Mouse (Mus musculus) midbrain, embryonic 11.5 days (tissue): ENCODE measurements around the gene Dedd2. TPM values are rescaled to one million over a fixed set of nuclear protein-coding genes. Genes with fewer than 3 reads are reported as not detected.
A peak's percentile ranks its signal among the peaks of the same experiment; 100 is the strongest.

ENCODE experiments used
- ATAC-seq: fragments of 200-750 bp; cut with Nextera tagmentation; 2 replicates; pipeline ENCODE4 v1.8.0; 2017; ENCODE audit warnings: moderate TSS enrichment, moderate library complexity; ENCODE audit not compliant: low FRiP score
- DNase-seq: peaks from one replicate; pipeline ENCODE4 v3.0.0; 2015; ENCODE audit warnings: low spot score; ENCODE audit errors: missing footprints
- H3K27ac ChIP-seq: fragments of 300-500 bp; sonication (generic); 2 replicates; pipeline ENCODE4 v1.5.1; 2014; ENCODE audit warnings: low read depth, low read length
- H3K27me3 ChIP-seq: fragments of 300-500 bp; sonication (generic); 2 replicates; pipeline ENCODE4 v1.6.1; 2014; ENCODE audit warnings: mild to moderate bottlenecking, low read length, moderate library complexity, mixed read lengths; ENCODE audit not compliant: control insufficient read depth, insufficient read depth
- H3K36me3 ChIP-seq: fragments of 300-500 bp; sonication (generic); 2 replicates; pipeline ENCODE4 v1.6.1; 2014; ENCODE audit warnings: mild to moderate bottlenecking, low read length, moderate library complexity, mixed read lengths; ENCODE audit not compliant: control insufficient read depth, insufficient read depth
- H3K4me1 ChIP-seq: fragments of 300-500 bp; sonication (generic); 2 replicates; pipeline ENCODE4 v1.6.1; 2014; ENCODE audit warnings: low read length; ENCODE audit not compliant: control insufficient read depth, insufficient read depth
- H3K4me2 ChIP-seq: fragments of 300-500 bp; sonication (generic); 2 replicates; pipeline ENCODE4 v1.6.1; 2014; ENCODE audit warnings: mild to moderate bottlenecking, moderate library complexity
- H3K4me3 ChIP-seq: fragments of 300-500 bp; sonication (generic); 2 replicates; pipeline ENCODE4 v1.5.1; 2014; ENCODE audit warnings: low read depth, low read length
- H3K9ac ChIP-seq: fragments of 300-500 bp; sonication (generic); 2 replicates; pipeline ENCODE4 v1.6.1; 2014; ENCODE audit warnings: low read length
- H3K9me3 ChIP-seq: fragments of 300-500 bp; sonication (generic); 2 replicates; pipeline ENCODE4 v1.6.1; 2016; ENCODE audit warnings: low read length; ENCODE audit not compliant: control insufficient read depth
- WGBS: fragments of 180-500 bp; shearing (Covaris S2); extraction: QIAGEN DNeasy Blood & Tissue Kit; methylation state at CpG from one replicate; pipeline ENCODE4 v1.1.7; 2014; 5-methylcytosine and 5-hydroxymethylcytosine counted together
- polyA plus RNA-seq: library from polyadenylated mRNA; unstranded; fragments of >200 nt; fragmentation: Nextera tagmentation; extraction: Ambion mirVana; gene quantifications from 2 replicates; pipeline ENCODE4 v1.2.1, GENCODE M21; 2014

Dedd2 gene
- polyA plus RNA-seq, 1 experiment from 2014 or later: 7.7 TPM

DNA sequence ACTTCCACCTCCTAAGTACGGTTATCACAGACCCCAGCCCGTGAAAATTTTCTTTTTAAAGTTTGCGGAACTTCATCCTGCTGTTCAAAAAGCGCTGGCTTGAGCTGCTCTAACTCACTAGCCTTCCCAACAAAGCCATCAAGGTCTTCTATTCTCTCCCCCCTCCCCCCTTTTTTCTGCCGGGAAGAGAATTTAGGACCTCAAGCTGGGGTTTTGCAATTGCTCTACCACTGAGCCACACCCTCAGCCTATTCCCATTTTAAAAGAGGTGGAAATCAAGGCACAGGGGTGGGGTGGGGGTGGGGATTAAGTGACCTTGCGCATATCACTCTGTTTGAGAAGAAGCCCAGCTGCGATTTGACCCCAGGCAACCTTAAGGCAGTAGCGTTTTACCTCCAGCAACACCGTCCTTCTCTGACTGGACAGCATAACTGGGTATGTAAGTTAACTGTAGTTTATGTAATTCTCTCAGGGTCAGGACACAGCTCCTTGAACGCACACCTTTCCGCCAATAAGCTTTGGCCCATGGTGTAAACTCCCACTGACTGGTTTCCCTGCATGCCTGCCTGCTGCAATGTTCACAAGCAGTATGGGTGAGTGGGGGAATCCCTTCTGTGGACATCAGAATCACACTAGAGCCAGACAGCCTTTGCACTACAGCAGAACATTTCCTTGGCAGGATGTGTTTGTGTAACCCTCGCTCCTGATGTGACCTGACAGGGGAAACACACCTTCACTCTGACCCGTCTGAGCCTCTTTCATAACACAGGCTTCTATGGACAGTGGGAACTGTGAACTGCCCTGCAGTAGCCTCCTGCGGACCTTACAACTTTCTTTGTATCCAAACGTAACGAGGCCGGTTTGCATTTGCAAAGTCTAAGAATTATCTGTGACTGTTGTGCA is 43.8 kb upstream of the Dedd2 start:
- Histone ChIP-seq H3K4me3 (no peak overlapping the region), H3K27ac (no peak overlapping the region)
- ATAC-seq: no peak

DNA sequence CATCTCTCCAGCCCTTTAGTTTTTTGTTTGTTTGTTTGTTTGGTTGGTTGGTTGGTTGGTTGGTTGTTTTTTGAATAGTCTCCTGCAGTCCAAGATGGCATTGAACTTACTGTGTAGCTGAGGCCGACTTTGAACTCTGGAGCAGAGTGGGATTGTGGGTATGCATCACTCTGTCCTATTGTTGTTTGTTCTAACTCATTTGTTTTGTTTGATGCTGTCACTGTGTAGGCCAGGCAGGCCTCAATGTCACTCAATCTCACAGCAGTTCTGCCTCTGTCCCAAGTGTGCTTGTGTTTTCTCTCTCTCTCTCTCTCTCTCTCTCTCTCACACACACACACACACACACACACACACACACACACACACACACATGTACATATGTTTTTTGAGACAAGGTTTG is 41.5 kb upstream of the Dedd2 start:
- Histone ChIP-seq H3K4me3 (no peak overlapping the region), H3K9ac (no peak overlapping the region), H3K4me2 (no peak overlapping the region), H3K9me3 (no peaks in the 10 kb centered on the region), H3K4me1 (peaks cover 5% of the 10 kb centered on the region), H3K27ac (no peak overlapping the region), H3K36me3 (no peaks in the 10 kb centered on the region), H3K27me3 (no peaks in the 10 kb centered on the region)
- WGBS: 75% methylated on average over 1 of the region's 1 CpGs
- DNase-seq: no peak
- ATAC-seq: no peak

More for the DNA sequence above, 43.8 kb upstream of the Dedd2 start:
- WGBS: 24% methylated on average over 17 of the region's 17 CpGs
- no peak for DNase-seq
- no peaks in the 10 kb centered on the region for H3K36me3 ChIP-seq
- peaks cover 12% of the 10 kb centered on the region for H3K4me1 ChIP-seq
- no peak overlapping the region for H3K9ac ChIP-seq
- H3K9me3 ChIP-seq: no peaks in the 10 kb centered on the region
- H3K4me2 ChIP-seq: no peak overlapping the region
- no peaks in the 10 kb centered on the region for H3K27me3 ChIP-seq

DNA sequence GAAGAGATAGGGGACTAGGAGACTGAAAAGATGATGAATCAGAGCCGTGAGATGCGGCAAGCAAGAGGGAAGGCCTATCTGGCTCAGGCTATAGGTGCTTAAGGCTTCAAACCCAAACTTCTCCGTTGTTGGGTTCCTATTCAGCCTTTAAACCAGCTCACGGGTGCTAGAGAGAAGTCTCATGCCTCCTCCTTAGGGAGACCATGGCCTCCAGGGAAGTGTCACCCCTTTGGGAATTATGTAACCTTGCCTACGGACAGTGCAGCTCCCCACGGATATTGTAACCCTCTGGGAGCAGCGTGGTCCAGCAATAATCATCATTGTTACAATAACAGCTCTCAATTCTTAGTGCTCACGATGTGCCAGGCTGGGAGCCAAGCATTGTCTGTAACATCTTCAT is 31.4 kb upstream of the Dedd2 start:
- H3K4me3 ChIP-seq: peak overlapping the region; percentile 92
- H3K4me1 ChIP-seq: peaks cover 31% of the 10 kb centered on the region
- H3K9ac ChIP-seq: peak overlapping the region; percentile 87
- 19% methylated on average over 8 of the region's 8 CpGs for WGBS
- ATAC-seq (no peak), DNase-seq (peak; percentile 94)
- peak overlapping the region; percentile 88 for H3K27ac ChIP-seq
- peak overlapping the region; percentile 74 for H3K4me2 ChIP-seq
- no peaks in the 10 kb centered on the region for H3K9me3 ChIP-seq
- no peaks in the 10 kb centered on the region for H3K36me3 ChIP-seq
- H3K27me3 ChIP-seq: no peaks in the 10 kb centered on the region

DNA sequence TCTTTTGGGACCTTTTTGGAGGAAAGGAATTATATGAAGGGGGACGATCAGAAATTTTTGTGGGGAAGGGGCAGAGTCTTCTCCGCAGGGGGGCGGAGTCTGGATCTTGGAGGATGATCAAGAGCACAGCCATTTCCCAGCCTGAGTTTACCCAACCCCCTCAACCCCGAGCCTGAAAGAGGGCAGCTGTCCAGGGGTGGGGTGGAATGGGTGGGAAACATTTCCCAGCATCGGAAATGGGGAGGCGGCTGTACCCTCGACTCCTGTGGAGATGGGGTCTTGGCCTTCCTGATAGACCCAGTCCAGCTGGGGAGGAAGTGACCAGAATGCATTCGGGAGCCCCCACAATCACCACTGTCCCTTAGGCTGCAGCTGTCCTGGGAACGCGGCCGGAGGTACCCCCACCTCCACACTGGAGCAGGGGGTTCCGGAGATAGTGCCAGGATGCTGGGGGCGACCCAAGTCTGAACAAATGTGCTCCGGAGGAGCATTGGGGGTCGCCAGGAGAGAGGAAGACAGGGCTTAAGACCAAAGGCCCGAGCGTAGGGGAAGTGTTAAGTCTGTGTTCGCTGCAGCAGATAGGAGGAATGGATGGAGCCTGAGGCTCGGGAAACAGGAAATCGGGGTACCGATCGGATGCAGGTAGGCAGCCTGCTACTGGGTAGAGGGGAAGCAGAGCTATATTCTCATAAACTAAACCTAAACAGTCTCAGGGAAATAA is 30.8 kb upstream of the Dedd2 start:
- H3K4me3 ChIP-seq: peak overlapping the region; percentile 92
- ATAC-seq (peak; percentile 33; the same call in 1 of the 2 replicates), DNase-seq (peak; percentile 93)
- no peaks in the 10 kb centered on the region for H3K27me3 ChIP-seq
- H3K36me3 ChIP-seq: no peaks in the 10 kb centered on the region
- H3K27ac ChIP-seq: peak overlapping the region; percentile 88
- no peaks in the 10 kb centered on the region for H3K9me3 ChIP-seq
- peak overlapping the region; percentile 87 for H3K9ac ChIP-seq
- WGBS: 2% methylated on average over 22 of the region's 22 CpGs
- H3K4me2 ChIP-seq: peak overlapping the region; percentile 74
- peaks cover 35% of the 10 kb centered on the region for H3K4me1 ChIP-seq

DNA sequence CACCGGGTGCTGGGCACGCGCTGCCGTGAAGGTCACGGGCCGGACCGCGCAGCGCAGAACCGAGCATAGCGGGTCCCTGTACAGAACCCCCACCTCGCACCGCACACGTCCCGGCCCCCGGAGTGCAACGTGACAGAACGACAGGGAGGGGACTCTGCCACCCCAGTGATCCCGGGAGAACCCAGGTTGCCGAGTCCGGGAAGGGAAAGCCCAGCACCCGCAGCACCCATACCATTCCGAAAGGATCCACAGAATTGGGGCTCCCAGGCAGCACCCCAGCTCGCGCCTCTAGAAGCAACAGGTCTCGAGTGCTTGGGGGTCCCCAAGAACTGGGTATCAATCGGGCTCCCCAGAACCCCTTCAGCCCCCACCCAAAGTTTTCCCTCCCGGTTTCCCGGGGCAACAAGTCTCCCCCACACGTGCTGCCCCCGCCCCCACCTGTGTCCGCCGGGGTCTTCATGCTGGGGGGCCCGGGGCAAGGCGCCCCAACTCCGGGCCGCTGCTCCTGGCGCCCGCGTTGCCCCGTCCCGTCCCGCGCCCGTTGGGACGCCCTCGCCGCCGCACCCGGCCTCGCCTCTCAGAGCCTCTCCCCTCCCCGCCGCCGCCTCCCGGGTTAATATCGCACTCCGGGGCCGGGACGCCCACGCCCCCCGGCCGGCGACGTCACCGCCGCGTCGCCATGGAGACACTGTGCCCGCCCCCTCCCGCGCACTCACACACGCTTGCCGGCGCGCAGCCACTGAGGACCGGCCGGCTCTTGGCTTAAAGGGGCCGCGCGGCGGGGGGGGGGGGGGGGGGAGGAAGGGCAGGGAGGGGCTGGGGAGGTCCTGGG is 29.9 kb upstream of the Dedd2 start, which contains the start of gene Erf:
Gene Erf (minus strand): TSS at position 621 of the 832 bp plus-strand sequence.
- no peaks in the 10 kb centered on the region for H3K9me3 ChIP-seq
- no peaks in the 10 kb centered on the region for H3K27me3 ChIP-seq
- H3K36me3 ChIP-seq: peaks cover under 1% of the 10 kb centered on the region; the same call in 1 of the 2 replicates
- peak within 1 kb of the TSS; percentile 88 for H3K27ac ChIP-seq
- peak within 1 kb of the TSS; percentile 92 for H3K4me3 ChIP-seq
- H3K9ac ChIP-seq: peak within 1 kb of the TSS; percentile 87
- 2% methylated on average over 65 of the region's 81 CpGs for WGBS
- ATAC-seq (peak; percentile 82), DNase-seq (peak; percentile 100)
- H3K4me1 ChIP-seq: peaks cover 35% of the 10 kb centered on the region
- peak within 1 kb of the TSS; percentile 74 for H3K4me2 ChIP-seq

DNA sequence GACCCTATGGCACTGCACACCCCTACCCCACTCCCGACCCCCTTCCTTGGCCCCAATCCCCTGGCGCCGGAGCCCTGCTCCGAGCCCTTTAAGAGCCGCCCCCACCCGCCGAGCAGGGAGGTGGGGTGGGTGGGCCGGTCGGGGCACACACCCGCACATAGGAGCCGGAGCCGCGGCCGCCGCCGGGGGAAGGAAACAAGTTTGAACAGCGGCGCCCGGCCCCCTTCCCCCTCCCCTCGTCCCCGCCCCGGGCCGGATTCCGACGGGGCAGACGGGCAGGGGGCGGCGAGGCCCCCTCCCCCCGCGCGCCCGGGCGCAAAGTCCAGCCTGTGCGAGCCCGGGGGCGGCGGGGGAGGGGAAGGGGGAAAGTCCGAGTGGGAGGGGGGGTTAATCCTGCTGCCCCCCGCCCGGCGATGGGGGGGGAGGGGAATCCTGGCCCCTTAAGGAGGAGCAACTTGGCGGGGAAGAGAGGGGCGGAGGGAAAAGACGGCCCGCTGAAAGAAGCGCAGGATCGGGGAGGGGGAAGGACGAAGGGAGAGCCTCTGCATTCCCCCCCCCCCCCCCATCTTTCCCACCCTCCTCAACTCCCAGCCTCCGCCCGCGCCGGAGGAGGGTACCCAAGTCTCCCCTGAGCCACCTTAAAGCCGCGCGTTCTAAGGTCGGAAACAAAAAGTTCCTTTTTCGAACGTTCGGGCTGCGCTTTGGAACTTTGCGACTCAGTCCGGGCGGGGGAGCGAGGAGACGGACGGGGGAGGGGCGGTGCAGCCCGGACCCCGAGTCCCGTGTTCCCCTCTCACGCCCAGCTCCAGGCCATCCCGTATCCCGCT is 29.1 kb upstream of the Dedd2 start:
- Histone ChIP-seq H3K4me2 (peak overlapping the region; percentile 74), H3K4me1 (peaks cover 35% of the 10 kb centered on the region), H3K9ac (peak overlapping the region; percentile 87), H3K4me3 (peak overlapping the region; percentile 92), H3K9me3 (no peaks in the 10 kb centered on the region), H3K27me3 (no peaks in the 10 kb centered on the region), H3K36me3 (peaks cover 9% of the 10 kb centered on the region; the same call in 1 of the 2 replicates), H3K27ac (peak overlapping the region; percentile 88)
- under 1% methylated on average over 42 of the region's 73 CpGs for WGBS
- ATAC-seq (peak; percentile 73), DNase-seq (peak; percentile 97)

DNA sequence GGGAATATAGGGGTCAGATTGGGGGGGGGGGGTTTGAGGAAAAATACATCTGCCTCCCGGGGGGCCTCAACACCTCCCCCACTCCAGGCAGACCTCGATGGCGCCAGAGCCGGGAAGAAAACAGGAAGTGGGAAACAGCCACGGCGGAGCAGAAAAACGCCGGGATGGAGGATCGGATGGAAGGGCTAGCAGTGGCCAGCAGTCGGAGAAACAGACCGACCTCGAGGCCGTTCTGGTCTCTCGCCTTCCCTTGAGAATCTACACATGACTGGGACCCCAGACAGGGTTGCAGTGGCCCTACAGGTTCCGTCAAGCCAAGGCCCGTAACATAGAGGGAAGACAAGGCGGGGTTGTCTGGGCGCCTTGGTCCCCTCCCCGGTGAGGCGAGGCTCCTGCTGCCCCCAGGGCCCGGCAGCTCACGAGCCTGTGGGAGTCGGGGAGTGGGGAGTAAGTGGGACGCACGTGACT is 28.5 kb upstream of the Dedd2 start:
- Histone ChIP-seq H3K4me1 (peaks cover 35% of the 10 kb centered on the region), H3K27me3 (no peaks in the 10 kb centered on the region), H3K4me3 (peak overlapping the region; percentile 92), H3K9me3 (no peaks in the 10 kb centered on the region), H3K4me2 (peak overlapping the region; percentile 74), H3K9ac (peak overlapping the region; percentile 87), H3K27ac (peak overlapping the region; percentile 88), H3K36me3 (peaks cover 12% of the 10 kb centered on the region; the same call in 1 of the 2 replicates)
- WGBS: under 1% methylated on average over 24 of the region's 25 CpGs
- DNase-seq: peak; percentile 97
- ATAC-seq: no peak; the same call in 1 of the 2 replicates
